34 mouse cellular contexts compared by ENCODE assay signal in genomic region chr8:93454258-93454877, GRCm38 (mm10).
"Had no signal": no experiment of that assay in that cellular context is flagged by ENCODE, and none has a peak within 500 bp of the region (broad histone marks: within the 10 kb centered on the region; RNA-seq: fewer than 3 reads in every experiment).

No protein-coding gene starts in this region.

- H3K27me3 ChIP-seq: heart, embryonic 12.5 days; heart, embryonic 13.5 days; heart, embryonic 15.5 days; hindbrain, embryonic 13.5 days; hindbrain, embryonic 15.5 days; intestine, embryonic 15.5 days; kidney, embryonic 15.5 days had no signal

- H3K4me2 ChIP-seq: heart, embryonic 11.5 days; heart, embryonic 12.5 days; heart, embryonic 13.5 days; heart, embryonic 15.5 days; hindbrain, embryonic 13.5 days; hindbrain, embryonic 14.5 days; hindbrain, embryonic 15.5 days; intestine, embryonic 15.5 days; kidney, embryonic 15.5 days had no signal

- H3K9me3 ChIP-seq: heart, embryonic 10.5 days; heart, embryonic 13.5 days; heart, embryonic 15.5 days; hindbrain, embryonic 10.5 days; hindbrain, embryonic 13.5 days; hindbrain, embryonic 15.5 days; intestine, embryonic 15.5 days; kidney, embryonic 15.5 days had no signal

- H3K4me3 ChIP-seq: heart, embryonic 10.5 days; heart, embryonic 12.5 days; heart, embryonic 13.5 days; heart, embryonic 15.5 days; hindbrain, embryonic 10.5 days; hindbrain, embryonic 13.5 days; hindbrain, embryonic 15.5 days; intestine, embryonic 15.5 days; kidney, embryonic 15.5 days; layer of hippocampus, adult 2 months had no signal

- H3K27ac ChIP-seq: heart, embryonic 10.5 days; heart, embryonic 13.5 days; heart, embryonic 15.5 days; hindbrain, embryonic 10.5 days; hindbrain, embryonic 13.5 days; hindbrain, embryonic 14.5 days; hindbrain, embryonic 15.5 days; hindbrain, postnatal 0 days; intestine, embryonic 15.5 days; kidney, embryonic 15.5 days; kidney, postnatal 0 days; layer of hippocampus, adult 2 months had no signal

- ATAC-seq: hindbrain, embryonic 16.5 days; hindbrain, postnatal 0 days; inflammation-experienced regulatory T-cells, adult 6 months; intestine, embryonic 15.5 days; intestine, embryonic 16.5 days; intestine, postnatal 0 days had no signal

- H3K4me1 ChIP-seq: heart, embryonic 10.5 days; heart, embryonic 12.5 days; heart, embryonic 13.5 days; heart, embryonic 15.5 days; hindbrain, embryonic 10.5 days; hindbrain, embryonic 13.5 days; hindbrain, embryonic 15.5 days; intestine, embryonic 15.5 days; kidney, embryonic 15.5 days had no signal

- DNase-seq: heart, postnatal 10 days; heart, postnatal 14 days; heart, postnatal 36 days; heart, postnatal 4 days; kidney, adult 11 months; kidney, adult 18-20 months; kidney, adult 2 months; kidney, adult 8-10 months; kidney, adult 9 months; kidney, postnatal 10 days; kidney, postnatal 14 days; kidney, postnatal 25 days; kidney, postnatal 36 days; kidney, postnatal 4 days; layer of hippocampus, adult 9-11 months; layer of hippocampus, postnatal 36 days had no signal

- H3K36me3 ChIP-seq: heart, embryonic 10.5 days; heart, embryonic 12.5 days; heart, embryonic 13.5 days; heart, embryonic 15.5 days; hindbrain, embryonic 10.5 days; hindbrain, embryonic 13.5 days; hindbrain, embryonic 15.5 days; intestine, embryonic 15.5 days; kidney, embryonic 15.5 days had no signal

- H3K9ac ChIP-seq: heart, embryonic 12.5 days; heart, embryonic 13.5 days; heart, embryonic 15.5 days; hindbrain, embryonic 13.5 days; hindbrain, embryonic 14.5 days; hindbrain, embryonic 15.5 days; intestine, embryonic 15.5 days; kidney, embryonic 15.5 days had no signal
